Mouse (Mus musculus) R1 (cell line): Measurements from ENCODE around the gene Fos.
A peak's percentile ranks its signal among the peaks of the same experiment; 100 is the strongest.

Experiments used
- DNase-seq: peaks from one replicate; pipeline ENCODE4 v3.0.0-alpha.2; 2018; ENCODE audit warnings: low read depth, low spot score

Fos gene

DNA sequence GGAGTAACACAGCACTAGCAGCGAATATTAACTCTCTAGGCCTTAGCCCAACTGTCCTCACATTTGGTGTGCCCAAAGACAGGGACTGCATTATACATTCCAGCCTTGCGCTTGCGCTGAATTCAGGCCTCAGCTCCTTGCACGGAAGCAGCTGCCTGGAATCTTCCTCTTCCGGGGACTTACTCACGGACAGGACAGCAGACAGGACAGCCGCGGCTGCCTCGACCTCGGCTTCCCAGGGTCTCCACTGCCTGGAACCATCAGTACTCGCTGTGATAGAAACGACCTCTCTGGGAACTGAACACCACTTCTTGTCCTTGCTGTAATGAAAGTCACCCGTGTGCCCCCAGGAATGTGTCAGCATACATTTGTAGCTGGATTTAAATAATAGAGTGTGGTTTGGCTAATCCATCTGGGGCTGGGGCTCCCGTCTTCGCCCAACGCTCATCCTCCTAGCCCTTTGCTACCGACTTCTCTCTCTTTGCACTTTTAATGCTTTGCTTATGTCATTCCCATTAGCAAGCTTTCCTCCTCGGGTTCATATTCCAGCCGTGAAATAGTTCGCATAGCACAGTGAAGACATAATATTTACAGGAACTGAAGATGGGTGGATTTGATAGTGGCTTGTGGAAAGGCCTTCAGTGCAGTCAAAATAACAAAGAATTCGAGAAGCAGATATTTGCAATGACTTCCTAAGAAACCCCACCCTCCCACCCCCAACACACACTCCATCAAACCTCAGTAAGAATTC lies 11.6 kb upstream of the Fos start:
- DNase-seq: no peak

DNA sequence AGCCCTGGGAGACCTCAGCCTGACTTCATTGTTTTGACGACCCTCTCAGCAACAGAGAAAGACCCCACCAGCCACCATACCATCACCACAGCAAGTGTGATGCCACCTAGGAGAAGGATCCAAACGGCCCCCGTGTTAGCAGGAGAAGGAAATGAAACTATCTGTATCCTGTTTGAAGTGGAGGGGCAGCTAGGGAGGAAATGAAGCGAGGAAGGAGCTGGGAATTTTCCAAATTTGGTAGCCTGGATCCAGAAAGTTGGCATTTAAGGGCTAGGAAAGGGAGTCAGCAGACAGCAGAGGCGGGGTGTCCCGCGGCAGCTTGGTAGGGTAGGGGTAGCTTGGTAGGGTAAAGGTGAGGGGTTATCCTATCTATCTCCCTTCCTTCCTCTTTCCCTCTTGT lies 10.9 kb upstream of the Fos start:
- no peak for DNase-seq

DNA sequence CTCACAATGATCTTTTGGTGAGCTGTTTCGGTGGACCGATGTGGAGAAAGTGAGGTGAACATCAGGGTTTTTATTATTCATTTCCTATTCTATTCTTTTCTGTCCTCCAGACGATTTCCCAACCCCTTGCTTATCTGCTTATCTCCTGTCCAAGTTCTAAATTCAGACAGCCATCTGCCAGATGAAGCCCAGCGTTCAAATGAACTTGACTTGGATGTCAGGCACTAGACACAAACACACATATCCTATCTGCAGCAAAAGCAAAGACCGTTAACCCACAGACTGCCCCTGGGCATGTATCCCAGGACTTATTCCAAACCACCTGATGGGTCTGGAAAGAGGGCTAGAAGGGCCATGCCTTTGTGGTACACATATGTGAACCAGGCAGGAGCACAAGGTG lies 9.3 kb upstream of the Fos start:
- DNase-seq: no peak

DNA sequence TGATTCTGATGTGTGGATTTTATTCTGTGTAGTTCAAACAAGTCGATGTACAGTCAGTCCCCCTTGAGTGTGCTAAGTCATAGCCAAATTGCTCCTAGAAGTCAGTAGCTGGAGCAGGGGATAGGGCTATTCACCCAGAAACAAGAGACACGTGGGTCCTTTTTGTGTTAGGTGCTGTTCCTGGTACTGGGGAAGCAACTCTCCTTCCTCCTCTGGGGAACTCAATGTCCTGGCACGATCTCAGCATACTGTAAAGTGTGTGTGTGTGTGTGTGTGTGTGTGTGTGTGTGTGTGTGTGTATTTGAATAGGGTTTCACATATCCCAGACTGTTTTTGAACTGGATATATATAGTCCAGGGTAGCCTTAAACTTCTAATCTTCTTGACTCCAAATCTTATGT lies 8.8 kb upstream of the Fos start:
- no peak for DNase-seq

DNA sequence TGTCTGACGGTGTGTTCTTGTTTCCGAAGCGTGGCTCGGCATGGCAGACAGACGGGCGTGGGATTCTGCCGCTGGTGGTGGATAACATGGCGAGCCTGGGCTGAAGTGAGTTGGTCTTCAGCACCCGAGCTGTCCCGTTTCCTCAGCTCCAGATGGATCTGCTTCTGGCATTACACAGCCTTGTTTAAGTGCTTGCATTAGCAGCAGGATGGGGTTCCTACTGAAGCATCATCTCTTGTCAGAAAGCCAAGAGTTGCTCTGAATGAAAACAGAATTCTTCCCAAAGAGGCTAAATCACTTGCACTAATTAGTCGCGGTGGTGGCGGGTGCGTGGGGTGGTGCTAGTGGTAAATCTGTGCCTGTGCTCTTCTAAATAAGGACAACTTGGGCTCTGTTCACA lies 5.8 kb upstream of the Fos start:
- DNase-seq: no peak

DNA sequence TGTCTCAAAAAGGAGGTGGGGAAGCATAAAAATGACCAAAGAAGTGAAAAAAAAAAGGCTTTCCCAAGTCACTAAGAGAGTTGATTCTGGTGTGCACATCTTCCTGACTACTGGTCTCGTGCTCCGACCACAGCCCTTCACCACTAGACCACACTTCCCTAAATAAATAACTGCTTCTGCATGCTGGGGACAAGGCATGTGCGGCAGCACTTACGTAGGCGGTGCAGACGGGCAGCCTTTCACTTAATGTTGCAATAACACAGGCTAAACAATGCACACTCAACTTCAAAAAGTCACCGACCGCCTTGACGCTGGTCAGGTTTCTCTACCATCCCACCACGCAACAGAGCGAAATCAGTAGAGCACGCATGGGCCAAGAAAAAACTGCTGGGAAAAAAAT lies 5.0 kb upstream of the Fos start:
- DNase-seq: no peak

DNA sequence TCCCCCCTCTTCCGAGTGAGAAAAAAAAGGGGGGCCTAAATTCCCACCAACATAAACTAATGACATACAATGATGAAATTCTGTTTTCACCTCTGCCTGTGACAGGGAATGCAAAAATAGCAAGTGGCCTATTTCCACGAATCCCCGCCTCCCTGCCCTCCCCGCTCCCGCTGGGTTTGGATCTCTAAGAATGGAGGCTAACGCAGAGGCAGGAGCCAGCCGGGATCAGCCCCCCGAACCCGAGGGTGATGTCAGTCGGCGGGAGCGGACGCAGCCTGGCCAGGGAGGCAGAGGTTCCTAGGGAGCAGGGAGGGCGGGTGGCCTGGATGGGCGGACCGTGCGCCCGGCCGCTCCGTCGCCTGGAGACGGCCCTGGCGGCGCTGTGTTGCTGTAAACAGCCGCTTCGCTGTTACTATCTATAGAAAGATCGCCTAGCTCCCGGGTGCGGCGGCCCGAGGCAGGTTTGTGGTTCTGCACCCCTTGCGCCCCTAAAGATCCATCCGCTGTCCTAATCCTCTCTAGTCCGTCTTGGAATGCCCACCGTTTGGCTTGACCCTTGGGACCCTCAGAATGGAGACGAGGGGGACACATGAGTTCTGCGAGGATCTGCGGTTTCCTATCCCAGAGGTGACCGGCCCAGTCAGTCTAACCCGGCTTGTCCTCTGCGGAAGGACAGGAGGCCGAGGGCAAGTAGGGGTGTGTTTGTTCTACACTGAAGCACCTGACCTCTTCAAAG lies 1.6 kb upstream of the Fos start:
- peak; percentile 70 for DNase-seq

DNA sequence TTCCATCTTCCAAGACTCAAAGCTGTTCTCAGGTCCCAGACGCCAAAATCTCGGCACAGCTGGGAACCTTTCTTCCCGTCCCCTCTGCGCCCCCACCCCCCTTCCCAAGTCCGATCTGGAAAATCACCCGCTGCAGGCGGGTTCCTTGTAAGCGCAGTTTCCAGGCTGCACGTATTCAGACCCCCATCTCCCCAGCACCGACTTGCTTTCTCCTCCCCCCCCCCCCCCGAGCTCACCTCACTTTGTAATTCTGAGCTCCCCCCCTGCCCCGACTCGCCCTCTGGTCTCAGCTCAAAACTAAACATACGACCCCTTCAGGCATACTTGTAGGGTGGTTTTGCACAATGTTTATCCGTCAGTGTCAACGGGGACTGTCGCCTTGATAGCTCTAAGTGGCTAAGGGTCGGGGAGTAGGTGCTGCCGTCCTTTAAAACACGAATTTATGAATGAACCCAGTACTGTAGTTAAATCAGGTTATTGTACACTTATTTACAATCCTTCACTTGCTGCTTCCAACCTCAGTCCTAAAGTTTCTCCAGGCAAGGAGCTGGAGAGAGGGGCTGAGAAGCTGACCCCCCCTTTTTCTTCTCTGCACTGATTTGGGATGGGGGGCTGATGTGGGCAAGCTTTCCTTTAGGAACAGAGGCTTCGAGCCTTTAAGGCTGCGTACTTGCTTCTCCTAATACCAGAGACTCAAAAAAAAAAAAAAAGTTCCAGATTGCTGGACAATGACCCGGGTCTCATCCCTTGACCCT lies 857 bp upstream of the Fos start:
- DNase-seq: peak; percentile 37

DNA sequence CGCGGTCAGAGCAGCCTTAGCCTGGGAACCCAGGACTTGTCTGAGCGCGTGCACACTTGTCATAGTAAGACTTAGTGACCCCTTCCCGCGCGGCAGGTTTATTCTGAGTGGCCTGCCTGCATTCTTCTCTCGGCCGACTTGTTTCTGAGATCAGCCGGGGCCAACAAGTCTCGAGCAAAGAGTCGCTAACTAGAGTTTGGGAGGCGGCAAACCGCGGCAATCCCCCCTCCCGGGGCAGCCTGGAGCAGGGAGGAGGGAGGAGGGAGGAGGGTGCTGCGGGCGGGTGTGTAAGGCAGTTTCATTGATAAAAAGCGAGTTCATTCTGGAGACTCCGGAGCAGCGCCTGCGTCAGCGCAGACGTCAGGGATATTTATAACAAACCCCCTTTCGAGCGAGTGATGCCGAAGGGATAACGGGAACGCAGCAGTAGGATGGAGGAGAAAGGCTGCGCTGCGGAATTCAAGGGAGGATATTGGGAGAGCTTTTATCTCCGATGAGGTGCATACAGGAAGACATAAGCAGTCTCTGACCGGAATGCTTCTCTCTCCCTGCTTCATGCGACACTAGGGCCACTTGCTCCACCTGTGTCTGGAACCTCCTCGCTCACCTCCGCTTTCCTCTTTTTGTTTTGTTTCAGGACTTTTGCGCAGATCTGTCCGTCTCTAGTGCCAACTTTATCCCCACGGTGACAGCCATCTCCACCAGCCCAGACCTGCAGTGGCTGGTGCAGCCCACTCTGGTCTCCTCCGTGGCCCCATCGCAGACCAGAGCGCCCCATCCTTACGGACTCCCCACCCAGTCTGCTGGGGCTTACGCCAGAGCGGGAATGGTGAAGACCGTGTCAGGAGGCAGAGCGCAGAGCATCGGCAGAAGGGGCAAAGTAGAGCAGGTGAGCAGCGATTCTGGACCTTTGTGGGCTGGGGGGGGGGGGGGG lies 875 bp downstream of the Fos start:
- DNase-seq: peak; percentile 30

DNA sequence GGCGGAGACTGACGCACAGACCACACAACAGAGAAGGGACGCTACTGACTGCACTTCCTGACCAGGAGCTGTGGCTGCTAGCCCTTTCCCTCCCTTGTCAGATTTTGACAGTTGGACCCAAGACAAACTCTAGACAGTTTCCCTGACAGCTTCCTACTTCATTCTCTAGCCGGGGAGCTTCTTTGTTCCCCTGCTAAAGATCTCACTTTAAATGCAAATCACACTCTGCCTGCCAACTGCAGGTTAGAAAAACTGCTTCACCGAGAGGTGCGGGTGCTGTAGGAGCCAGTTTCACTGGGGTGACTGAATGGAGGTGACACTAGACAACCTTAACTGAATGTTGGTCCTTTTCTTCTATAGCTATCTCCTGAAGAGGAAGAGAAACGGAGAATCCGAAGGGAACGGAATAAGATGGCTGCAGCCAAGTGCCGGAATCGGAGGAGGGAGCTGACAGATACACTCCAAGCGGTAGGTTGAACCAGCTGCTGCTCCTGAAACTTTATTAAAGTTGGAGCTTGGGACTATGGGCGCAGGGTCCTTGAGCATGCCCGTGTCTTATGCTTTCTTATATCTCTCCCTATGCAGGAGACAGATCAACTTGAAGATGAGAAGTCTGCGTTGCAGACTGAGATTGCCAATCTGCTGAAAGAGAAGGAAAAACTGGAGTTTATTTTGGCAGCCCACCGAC lies 1.7 kb downstream of the Fos start:
- peak; percentile 61 for DNase-seq

DNA sequence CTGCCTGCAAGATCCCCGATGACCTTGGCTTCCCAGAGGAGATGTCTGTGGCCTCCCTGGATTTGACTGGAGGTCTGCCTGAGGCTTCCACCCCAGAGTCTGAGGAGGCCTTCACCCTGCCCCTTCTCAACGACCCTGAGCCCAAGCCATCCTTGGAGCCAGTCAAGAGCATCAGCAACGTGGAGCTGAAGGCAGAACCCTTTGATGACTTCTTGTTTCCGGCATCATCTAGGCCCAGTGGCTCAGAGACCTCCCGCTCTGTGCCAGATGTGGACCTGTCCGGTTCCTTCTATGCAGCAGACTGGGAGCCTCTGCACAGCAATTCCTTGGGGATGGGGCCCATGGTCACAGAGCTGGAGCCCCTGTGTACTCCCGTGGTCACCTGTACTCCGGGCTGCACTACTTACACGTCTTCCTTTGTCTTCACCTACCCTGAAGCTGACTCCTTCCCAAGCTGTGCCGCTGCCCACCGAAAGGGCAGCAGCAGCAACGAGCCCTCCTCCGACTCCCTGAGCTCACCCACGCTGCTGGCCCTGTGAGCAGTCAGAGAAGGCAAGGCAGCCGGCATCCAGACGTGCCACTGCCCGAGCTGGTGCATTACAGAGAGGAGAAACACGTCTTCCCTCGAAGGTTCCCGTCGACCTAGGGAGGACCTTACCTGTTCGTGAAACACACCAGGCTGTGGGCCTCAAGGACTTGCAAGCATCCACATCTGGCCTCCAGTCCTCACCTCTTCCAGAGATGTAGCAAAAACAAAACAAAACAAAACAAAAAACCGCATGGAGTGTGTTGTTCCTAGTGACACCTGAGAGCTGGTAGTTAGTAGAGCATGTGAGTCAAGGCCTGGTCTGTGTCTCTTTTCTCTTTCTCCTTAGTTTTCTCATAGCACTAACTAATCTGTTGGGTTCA lies 2.5 kb downstream of the Fos start:
- DNase-seq: no peak

DNA sequence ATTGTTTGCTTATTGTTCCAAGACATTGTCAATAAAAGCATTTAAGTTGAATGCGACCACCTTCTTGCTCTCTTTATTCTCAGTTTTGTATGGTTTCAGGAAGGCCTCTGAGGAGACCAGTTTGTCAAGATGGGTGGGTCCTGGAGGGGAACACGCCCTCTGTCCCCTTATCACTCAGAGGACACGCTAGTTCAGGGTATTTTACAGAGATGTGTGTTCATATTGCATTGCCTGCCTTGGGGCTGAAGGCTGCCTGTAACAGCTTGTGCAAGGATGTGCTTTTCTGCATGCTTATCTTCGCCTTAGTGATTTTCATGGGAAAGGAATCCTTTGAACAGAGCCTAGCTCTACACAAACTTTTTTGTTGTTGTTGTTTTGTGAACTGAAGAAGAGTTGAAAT lies 3.5 kb downstream of the Fos start:
- DNase-seq: no peak

DNA sequence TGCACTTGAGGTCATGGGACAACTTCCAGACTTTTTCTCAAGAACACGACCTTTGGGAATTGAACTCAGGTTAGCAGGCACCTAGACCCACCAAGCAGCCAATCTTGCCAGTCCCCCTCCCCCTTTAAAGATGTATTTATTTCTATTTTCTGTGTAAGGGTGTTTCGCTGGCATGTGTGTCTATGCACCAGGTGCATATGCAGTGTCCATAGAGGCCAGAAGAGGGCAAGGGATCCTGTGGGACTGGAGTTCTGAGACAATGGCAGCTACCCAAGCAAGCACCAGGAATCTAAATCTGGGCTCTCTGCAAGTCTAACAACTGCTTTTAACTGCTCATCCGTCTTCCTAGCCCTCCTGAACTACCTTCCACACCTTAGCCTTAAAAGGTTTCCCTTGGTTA lies 4.1 kb downstream of the Fos start:
- DNase-seq: no peak

DNA sequence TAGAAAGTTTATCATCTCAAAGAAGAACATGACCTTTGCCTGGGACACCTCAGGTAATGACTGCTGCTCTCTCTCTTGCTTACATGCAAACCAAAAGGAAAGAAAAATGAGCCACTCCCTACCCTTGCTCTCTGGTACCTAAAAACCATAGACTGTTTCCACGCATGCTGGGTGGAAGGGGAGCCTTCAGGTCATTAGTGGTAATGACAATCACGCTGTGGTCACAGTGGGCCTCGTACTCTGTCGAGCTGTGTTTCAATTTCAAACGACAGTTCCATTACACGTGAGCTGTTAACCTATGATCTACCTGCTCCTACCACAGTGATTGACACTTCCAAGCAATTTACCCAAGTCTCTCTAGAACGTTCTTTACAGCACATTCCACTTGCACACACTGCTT lies 5.0 kb downstream of the Fos start:
- no peak for DNase-seq

DNA sequence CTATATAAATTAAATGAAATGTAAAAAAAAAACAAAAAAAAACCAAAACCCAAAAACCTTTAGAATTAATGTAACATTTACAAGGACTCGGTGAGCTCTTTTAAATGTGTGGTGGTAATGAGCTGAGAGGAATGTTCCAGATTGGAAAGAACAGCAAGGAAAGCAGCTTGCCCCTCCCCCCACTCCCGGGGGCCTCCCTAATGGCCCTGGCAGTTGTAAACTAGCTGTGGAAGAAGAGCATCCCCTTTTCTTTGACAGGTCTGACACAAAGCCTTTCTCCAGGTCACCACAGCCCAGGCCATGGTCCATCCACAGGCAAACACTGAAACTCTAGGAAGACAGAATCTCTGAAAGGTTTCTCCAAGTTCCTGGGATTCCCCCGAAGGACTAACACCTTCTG lies 5.5 kb downstream of the Fos start:
- no peak for DNase-seq

DNA sequence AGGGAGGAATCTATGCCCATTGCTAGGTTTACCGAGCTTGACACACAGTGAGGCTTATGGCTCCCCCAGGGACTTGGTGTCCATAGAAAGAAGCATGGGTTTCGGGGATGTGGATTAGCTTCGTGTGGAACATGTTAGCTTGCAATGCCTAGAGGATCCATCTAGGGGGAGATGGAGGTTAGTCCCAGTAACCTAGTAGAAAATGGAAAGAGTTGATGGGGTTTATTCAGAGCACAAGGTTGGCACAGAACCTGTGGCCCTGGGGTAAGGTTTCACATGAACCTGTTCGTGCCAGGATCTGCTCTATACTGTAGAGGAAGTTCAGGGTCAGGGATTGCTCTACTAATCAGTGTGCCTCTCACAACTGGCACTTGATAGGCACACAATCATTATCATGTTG lies 9.5 kb downstream of the Fos start:
- DNase-seq: peak; percentile 55

DNA sequence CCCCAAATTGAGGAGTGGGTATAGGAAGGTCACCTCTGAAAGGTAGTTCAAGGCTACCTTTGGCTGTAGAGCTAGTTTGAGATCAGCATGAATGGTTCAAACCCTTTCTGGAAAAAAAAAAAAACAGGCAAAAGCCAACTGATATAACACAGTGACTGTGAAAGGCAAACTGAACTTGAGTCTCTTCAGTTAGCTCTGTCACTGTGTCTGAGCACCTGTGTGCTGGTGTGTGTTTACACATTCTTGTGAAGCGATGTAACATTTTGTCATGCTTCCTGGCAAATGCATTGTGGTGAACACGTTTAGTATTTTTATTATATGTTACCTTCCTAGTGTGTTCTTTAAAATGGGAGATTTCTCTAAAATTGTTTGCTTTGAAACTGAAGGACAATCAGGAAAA lies 11.0 kb downstream of the Fos start:
- DNase-seq: no peak

DNA sequence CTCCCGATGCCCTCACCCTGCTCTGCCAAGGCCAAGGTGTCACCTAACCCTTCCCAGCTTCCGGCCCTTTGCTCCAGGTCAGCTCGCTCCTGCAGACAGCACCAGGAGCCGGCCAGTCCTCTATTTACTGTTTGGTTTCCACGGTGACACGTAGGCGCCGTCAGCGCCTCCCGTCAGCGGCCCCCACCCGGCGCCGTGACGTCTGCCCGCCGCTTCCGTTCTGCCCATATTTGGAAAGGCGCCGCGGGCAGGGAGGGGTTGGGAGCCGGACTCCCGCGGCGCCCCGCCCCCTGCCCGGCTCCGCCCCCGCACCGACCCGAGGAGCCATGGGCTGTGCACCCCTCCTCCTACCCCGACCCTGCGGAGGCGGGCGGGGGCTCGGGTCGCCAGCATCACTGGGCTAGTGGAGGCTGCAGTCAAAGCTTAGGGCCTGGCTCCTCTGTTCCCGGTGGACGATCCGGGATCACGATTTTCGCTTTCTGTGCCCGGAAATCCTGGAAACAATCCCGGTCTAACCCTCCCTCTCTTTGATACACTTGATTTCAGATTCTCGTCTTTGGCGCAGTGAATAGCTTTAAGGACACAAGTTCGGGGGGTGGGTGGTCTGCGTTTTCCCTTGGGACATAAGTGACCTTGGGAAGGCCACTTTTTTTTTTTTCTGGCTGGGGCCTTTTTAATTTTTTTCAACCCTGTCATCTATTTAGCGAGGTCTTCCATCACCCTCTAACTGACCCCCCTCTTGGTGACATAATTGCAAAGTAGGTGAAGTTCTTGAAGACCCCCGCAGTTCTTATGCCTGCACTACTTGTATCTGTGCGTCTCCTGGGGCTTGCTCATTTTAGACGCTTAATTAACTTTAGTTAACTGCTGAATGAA lies 12.4 kb downstream of the Fos start:
- DNase-seq: peak; percentile 92

DNA sequence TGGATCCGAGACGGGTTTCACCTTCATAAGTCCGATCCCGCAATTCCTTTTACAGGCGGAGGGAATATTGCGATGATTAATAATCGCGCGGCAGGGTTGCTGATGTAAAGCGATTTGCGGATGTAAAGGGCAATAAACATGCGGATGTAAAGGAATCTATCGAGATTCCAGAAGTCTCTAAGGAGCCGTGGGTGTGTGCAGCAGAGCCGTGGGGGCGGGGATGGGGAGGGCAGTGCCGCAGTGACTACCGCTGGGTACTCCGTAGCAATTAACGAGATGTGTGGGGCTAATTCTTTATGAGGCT lies 13.0 kb downstream of the Fos start:
- DNase-seq: peak; percentile 44
